Comparison of ENCODE assay signal across 21 mouse cellular contexts in the genomic region with DNA sequence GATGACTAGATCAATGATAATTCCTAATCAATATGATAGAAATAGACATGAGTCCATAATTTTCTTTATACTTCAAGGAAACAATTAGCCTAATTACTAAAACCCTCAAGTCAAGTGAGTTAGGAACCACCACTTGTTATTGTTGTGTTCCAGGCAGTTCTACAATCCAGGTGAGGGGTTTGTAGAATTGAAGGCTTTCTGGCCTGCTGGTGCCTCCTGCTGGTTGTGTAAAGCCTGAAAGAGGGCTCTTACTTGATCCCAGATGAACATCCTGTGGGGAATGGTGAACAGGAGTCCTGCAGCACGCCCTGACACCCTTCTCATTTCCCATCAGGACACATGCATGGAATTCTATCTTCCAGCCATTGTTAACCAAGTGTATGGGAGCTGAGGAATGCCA. TPM values are rescaled to one million over a fixed set of nuclear protein-coding genes. Genes with fewer than 3 reads are reported as not detected.
DNase-seq lines count a peak whose midpoint lies in the region; ATAC-seq and TF ChIP-seq lines count a peak whose summit lies in the region.
"Had no signal": no experiment of that assay in that cellular context is flagged by ENCODE, and none has a peak within 500 bp of the region (broad histone marks: within the 10 kb centered on the region; RNA-seq: fewer than 3 reads in every experiment).

No protein-coding gene starts in this region.

- no peaks in the 10 kb centered on the region for H3K9me3 ChIP-seq in liver, postnatal 0 days (ENCODE audit: low read length)
- H3K9me3 ChIP-seq in CH12.LX (replicated peaks; ENCODE audit: low read length), result no peaks in the 10 kb centered on the region
- no peaks in the 10 kb centered on the region for H3K9me3 ChIP-seq in hindbrain, embryonic 16.5 days (ENCODE audit: control insufficient read depth, low read length)
- H3K9me3 ChIP-seq: embryonic facial prominence, embryonic 15.5 days; forebrain, embryonic 12.5 days; hindbrain, embryonic 10.5 days had no signal

- in situ Hi-C loops in CH12.LX (cut with MboI; ENCODE audit: low pct_ligation_motif_present, low pct_unique_long_range_greater_than_20kb, low sequenced_read_pairs), result loop anchor here (5.0 kb wide), 1 partner anchor 51 kb away; no protein-coding TSS in a partner anchor

- dilution Hi-C loops in CH12.LX (cut with MboI; ENCODE audit: extremely low pct_ligation_motif_present, extremely low pct_unique_long_range_greater_than_20kb, low sequenced_read_pairs), result no loop called here

- no peak overlapping the region for H3K9ac ChIP-seq in liver, postnatal 0 days (replicated peaks)
- no peak overlapping the region for H3K9ac ChIP-seq in CH12.LX (ENCODE audit: insufficient read depth, low read depth)
- H3K9ac ChIP-seq in hindbrain, embryonic 16.5 days (ENCODE audit: low read depth, low read length), result no peak overlapping the region
- H3K9ac ChIP-seq: embryonic facial prominence, embryonic 15.5 days; forebrain, embryonic 12.5 days had no signal

- ATAC-seq in liver, postnatal 0 days, result no peak
- ATAC-seq in megakaryocyte progenitor cell, adult 5-6 weeks (replicated peaks; ENCODE audit: poor library complexity), result peak; percentile 52; the same call in 1 of the 2 replicates
- ATAC-seq in monocyte, adult 5-6 weeks (replicated peaks; ENCODE audit: insufficient number of reproducible peaks, low FRiP score, low TSS enrichment, poor library complexity, severe bottlenecking), result no peak
- ATAC-seq in hindbrain, embryonic 16.5 days, result no peak

- H3K4me3 ChIP-seq in liver, postnatal 0 days (ENCODE audit: low read depth, low read length), result no peak overlapping the region
- no peak overlapping the region for H3K4me3 ChIP-seq in CH12.LX (replicated peaks in 1 of 3; ENCODE audit: low read depth in 2 of 3, low read length in 2 of 3, poor library complexity in 1 of 3)
- no peak overlapping the region for H3K4me3 ChIP-seq in hindbrain, embryonic 16.5 days (ENCODE audit: low read length)
- H3K4me3 ChIP-seq: embryonic facial prominence, embryonic 15.5 days; forebrain, embryonic 12.5 days; hindbrain, embryonic 10.5 days had no signal

- TF ChIP-seq CTCF in liver, postnatal 0 days (IDR thresholded peaks at IDR 0.05; ENCODE audit: low read depth), result peak; percentile 45
- peak; percentile 27 to 97; a peak in 3 of 4 replicates for TF ChIP-seq CTCF in CH12.LX (conservative IDR thresholded peaks at IDR 0.05 in 1 of 2, IDR thresholded peaks at IDR 0.05 in 1 of 2; ENCODE audit: low read depth in 2 of 2, low read length in 2 of 2)

- H3K27ac ChIP-seq in liver, postnatal 0 days (ENCODE audit: low read depth), result no peak overlapping the region
- no peak overlapping the region for H3K27ac ChIP-seq in CH12.LX (ENCODE audit: insufficient read depth, low read depth)
- no peak overlapping the region for H3K27ac ChIP-seq in hindbrain, embryonic 16.5 days (ENCODE audit: low read depth, low read length)
- H3K27ac ChIP-seq: embryonic facial prominence, embryonic 15.5 days; forebrain, embryonic 12.5 days; hindbrain, embryonic 10.5 days had no signal

- TF ChIP-seq RAD21 in CH12.LX (IDR thresholded peaks at IDR 0.05; ENCODE audit: low read depth, low read length), result peak; percentile 95

- 0 out of 2 replicates have a peak, but pooled peaks cover 4% of the 10 kb centered on the region for H3K79me2 ChIP-seq in CH12.LX (replicated peaks; ENCODE audit: control insufficient read depth, extremely low read depth, insufficient read depth, poor library complexity, severe bottlenecking)

- H3K4me1 ChIP-seq in liver, postnatal 0 days (ENCODE audit: insufficient read depth), result no peaks in the 10 kb centered on the region
- H3K4me1 ChIP-seq in CH12.LX (ENCODE audit: control insufficient read depth in 1 of 2, insufficient read depth in 2 of 2), result peaks cover 10 to 67% of the 10 kb centered on the region in 2 experiments; a peak in 3 of 4 replicates
- H3K4me1 ChIP-seq in hindbrain, embryonic 16.5 days (ENCODE audit: control insufficient read depth, insufficient read depth, low read depth, low read length), result no peaks in the 10 kb centered on the region
- H3K4me1 ChIP-seq: embryonic facial prominence, embryonic 15.5 days; forebrain, embryonic 12.5 days; hindbrain, embryonic 10.5 days had no signal

- no peaks in the 10 kb centered on the region for H3K36me3 ChIP-seq in liver, postnatal 0 days (replicated peaks; ENCODE audit: insufficient read depth, low read length)
- no peaks in the 10 kb centered on the region for H3K36me3 ChIP-seq in CH12.LX (replicated peaks in 1 of 2; ENCODE audit: control insufficient read depth in 1 of 2, insufficient read depth in 1 of 2, low read length in 1 of 2)
- H3K36me3 ChIP-seq in hindbrain, embryonic 16.5 days (ENCODE audit: control insufficient read depth, insufficient read depth, low read length), result no peaks in the 10 kb centered on the region
- H3K36me3 ChIP-seq: embryonic facial prominence, embryonic 15.5 days; forebrain, embryonic 12.5 days; hindbrain, embryonic 10.5 days had no signal

- H3K4me2 ChIP-seq in liver, postnatal 0 days (ENCODE audit: low read depth, low read length), result no peak overlapping the region
- no peak overlapping the region for H3K4me2 ChIP-seq in CH12.LX (ENCODE audit: insufficient read depth, low read depth, poor library complexity, severe bottlenecking)
- H3K4me2 ChIP-seq in hindbrain, embryonic 16.5 days (ENCODE audit: low read length), result no peak overlapping the region
- H3K4me2 ChIP-seq: embryonic facial prominence, embryonic 15.5 days; forebrain, embryonic 12.5 days had no signal

- no peak for TF ChIP-seq POLR2A in CH12.LX (IDR thresholded peaks at IDR 0.05; ENCODE audit: low read depth, low read length)

- no peaks in the 10 kb centered on the region for H3K27me3 ChIP-seq in liver, postnatal 0 days (ENCODE audit: insufficient read depth, low read length)
- no peaks in the 10 kb centered on the region for H3K27me3 ChIP-seq in CH12.LX (replicated peaks)
- H3K27me3 ChIP-seq in hindbrain, embryonic 16.5 days (replicated peaks; ENCODE audit: control insufficient read depth, insufficient read depth, low read length), result no peaks in the 10 kb centered on the region
- H3K27me3 ChIP-seq: embryonic facial prominence, embryonic 15.5 days; forebrain, embryonic 12.5 days had no signal

- no peak for DNase-seq in liver, postnatal 0 days
- DNase-seq in liver, result no peak
- peak; percentile 48 for DNase-seq in CH12.LX (ENCODE audit: extremely low read depth)
- DNase-seq in thymus, postnatal 36 days, result peak; percentile 60 to 64
- DNase-seq in ovary, adult 18-20 months (ENCODE audit: low spot score), result no peak
- DNase-seq: cerebellum, adult 18-20 months; kidney, adult 11 months; kidney, postnatal 36 days; right cerebral cortex, postnatal 14 days had no signal

- TF ChIP-seq EP300 in liver, postnatal 0 days (IDR thresholded peaks at IDR 0.05; ENCODE audit: low read depth), result no peak
- TF ChIP-seq EP300 in CH12.LX (IDR thresholded peaks at IDR 0.05; ENCODE audit: low read length), result no peak

- WGBS in liver, postnatal 0 days (ENCODE audit: insufficient replicate concordance), result 26% methylated on average over 1 of the region's 1 CpGs
- 59% methylated on average over 1 of the region's 1 CpGs for WGBS in hindbrain, embryonic 16.5 days

TF ChIP-seq in CH12.LX, 34 proteins besides CTCF, POLR2A, EP300 and RAD21 (continues in another document):
- TF ChIP-seq SIN3A (IDR thresholded peaks at IDR 0.05; ENCODE audit: low read length), result peak; percentile 59
- TF ChIP-seq ZKSCAN1 (IDR thresholded peaks at IDR 0.05; ENCODE audit: borderline replicate concordance, low read depth, low read length), result no peak
- TF ChIP-seq CHD1 (IDR thresholded peaks at IDR 0.05; ENCODE audit: low read depth, low read length), result 0 out of 2 replicates have a peak, but pooled peaks have one; percentile 24
- 0 out of 2 replicates have a peak, but pooled peaks have one; percentile 25 for TF ChIP-seq TCF12 (IDR thresholded peaks at IDR 0.05; ENCODE audit: low read depth, low read length)
- no peak for TF ChIP-seq MEF2A (IDR thresholded peaks at IDR 0.05; ENCODE audit: borderline replicate concordance, low read depth, low read length)
- TF ChIP-seq NELFE (IDR thresholded peaks at IDR 0.05; ENCODE audit: low read depth, low read length), result no peak; the same call in 1 of the 2 replicates
- TF ChIP-seq MYC (IDR thresholded peaks at IDR 0.05; ENCODE audit: low read depth, low read length), result peak; percentile 26; the same call in 1 of the 2 replicates
- no peak for TF ChIP-seq ETS1 (conservative IDR thresholded peaks at IDR 0.05; ENCODE audit: low read depth, low read length)
- TF ChIP-seq MAZ (IDR thresholded peaks at IDR 0.05; ENCODE audit: low read depth, low read length), result no peak
- no peak for TF ChIP-seq JUND (conservative IDR thresholded peaks at IDR 0.05; ENCODE audit: low read depth, low read length)

RNA-seq across cellular contexts. Expression of a gene that starts 13.2 kb away (rescaled TPM):
- not detected in 2 replicates for polyA plus RNA-seq in liver, postnatal 0 days (2015; fragmentation: Nextera tagmentation; extraction: Ambion mirVana)
- total RNA-seq in CH12.LX (2012; rRNA removed) (2.0 and 2.8 TPM in 2 replicates), CH12.LX (2014; rRNA removed) (0.23 and 0.42 TPM in 2 replicates)
- 0.46 and 0.61 TPM in 2 replicates for polyA plus RNA-seq in CH12.LX (2012; ENCODE audit: insufficient read length, low read depth)
- total RNA-seq in megakaryocyte progenitor cell, adult 5-6 weeks (2015), result 0.42 TPM in 1 of 2 replicates, not detected in the other
- total RNA-seq in megakaryocyte progenitor cell, adult 5-6 weeks (2017), result 0.34 TPM in 1 of 2 replicates, not detected in the other
- total RNA-seq in monocyte, adult 5-6 weeks (2017), result 0.76 to 0.85 TPM in 2 of 3 replicates, not detected in the other
- not detected in 2 replicates for polyA plus RNA-seq in hindbrain, embryonic 16.5 days (2015; fragmentation: Nextera tagmentation; extraction: Ambion mirVana)
- total RNA-seq: layer of hippocampus, postnatal 10 days; left cerebral cortex, postnatal 25 days; liver, adult 2 months had no signal
- polyA plus RNA-seq: forebrain, embryonic 12.5 days; heart, embryonic 14.5 days; hindbrain, embryonic 10.5 days; liver, adult 2 months; lung, embryonic 16.5 days; stomach, embryonic 14.5 days had no signal

RNA-seq across cellular contexts. Expression of a gene that starts 24.1 kb away (rescaled TPM):
- polyA plus RNA-seq in liver, postnatal 0 days (2015; fragmentation: Nextera tagmentation; extraction: Ambion mirVana), result 14.2 and 14.6 TPM in 2 replicates
- total RNA-seq in CH12.LX (2012; rRNA removed) (1.7 TPM in 2 replicates), CH12.LX (2014; rRNA removed) (11.9 and 12.6 TPM in 2 replicates)
- polyA plus RNA-seq in CH12.LX (2012; ENCODE audit: insufficient read length, low read depth), result 6.5 and 8.0 TPM in 2 replicates
- 726 and 820 TPM in 2 replicates for total RNA-seq in megakaryocyte progenitor cell, adult 5-6 weeks (2015)
- 640 and 745 TPM in 2 replicates for total RNA-seq in megakaryocyte progenitor cell, adult 5-6 weeks (2017)
- 95.9 to 190 TPM (median 158 TPM) in 3 replicates for total RNA-seq in monocyte, adult 5-6 weeks (2017)
- polyA plus RNA-seq in hindbrain, embryonic 16.5 days (2015; fragmentation: Nextera tagmentation; extraction: Ambion mirVana), result 0.15 and 0.26 TPM in 2 replicates
- total RNA-seq: layer of hippocampus, postnatal 10 days had no signal

RNA-seq across cellular contexts. Expression of a gene that starts 43.2 kb away (rescaled TPM):
- polyA plus RNA-seq in liver, postnatal 0 days (2015; fragmentation: Nextera tagmentation; extraction: Ambion mirVana), result 1.0 and 1.5 TPM in 2 replicates
- total RNA-seq in CH12.LX (2012; rRNA removed) (112 and 132 TPM in 2 replicates), CH12.LX (2014; rRNA removed) (229 and 269 TPM in 2 replicates)
- 71.2 and 71.3 TPM in 2 replicates for polyA plus RNA-seq in CH12.LX (2012; ENCODE audit: insufficient read length, low read depth)
- total RNA-seq in megakaryocyte progenitor cell, adult 5-6 weeks (2015), result 128 and 146 TPM in 2 replicates
- 109 and 150 TPM in 2 replicates for total RNA-seq in megakaryocyte progenitor cell, adult 5-6 weeks (2017)
- 122 to 324 TPM (median 301 TPM) in 3 replicates for total RNA-seq in monocyte, adult 5-6 weeks (2017)
- 0.09 TPM in 1 of 2 replicates, not detected in the other for polyA plus RNA-seq in hindbrain, embryonic 16.5 days (2015; fragmentation: Nextera tagmentation; extraction: Ambion mirVana)
- total RNA-seq: layer of hippocampus, postnatal 10 days; left cerebral cortex, postnatal 25 days had no signal
- polyA plus RNA-seq: forebrain, embryonic 12.5 days; hindbrain, embryonic 10.5 days had no signal

Comparison
In these comparisons a context has a peak if more than half of its experiments do, and no peak if none do; other contexts are left out.
1. DNase-seq: peak in CH12.LX (single experiment) and thymus, postnatal 36 days (2 of 2); none in liver, postnatal 0 days (single experiment), liver (single experiment) and ovary, adult 18-20 months (single experiment).